Mouse (Mus musculus): ENCODE data around the gene Ubqln4. TPM values are rescaled to one million over a fixed set of nuclear protein-coding genes. Genes with fewer than 3 reads are reported as not detected.

The Ubqln4 gene
- polyA plus RNA-seq, 1 experiment: 55.3 TPM

- TF ChIP-seq CTCF (IDR thresholded peaks at IDR 0.05; ENCODE audit: control insufficient read depth, insufficient read depth, insufficient replicate concordance, low read depth, low read length) (no peak), POLR2A (IDR thresholded peaks at IDR 0.05; ENCODE audit: control insufficient read depth, low read depth, low read length) (no peak)
- H3K27ac ChIP-seq (ENCODE audit: control insufficient read depth, insufficient read depth, low read depth, low read length): peak within 1 kb of the TSS; percentile 70
- no peaks in the 10 kb centered on the region; the same call in 1 of the 2 replicates for H3K27me3 ChIP-seq (ENCODE audit: control insufficient read depth, insufficient read depth, low read length)
- H3K4me1 ChIP-seq (ENCODE audit: control insufficient read depth, insufficient read depth, low read length): peaks cover 23% of the 10 kb centered on the region
- no peaks in the 10 kb centered on the region for H3K36me3 ChIP-seq (ENCODE audit: control insufficient read depth, insufficient read depth, low read length)
- peak within 1 kb of the TSS; percentile 94 for H3K4me3 ChIP-seq (ENCODE audit: control insufficient read depth, low read depth, low read length)
Measured at GRCm38 (mm10) chr3:88532299-88532674, 21.3 kb upstream of the Ubqln4 start, which contains the start of gene Mex3a. Gene Mex3a, plus strand, starts transcription at chr3:88532395.

GRCm38 (mm10) chr3:88532689-88533511 is 20.7 kb upstream of the Ubqln4 start:
- Histone ChIP-seq H3K4me1 (ENCODE audit: control insufficient read depth, insufficient read depth, low read length) (peaks cover 20% of the 10 kb centered on the region), H3K27me3 (ENCODE audit: control insufficient read depth, insufficient read depth, low read length) (no peaks in the 10 kb centered on the region; the same call in 1 of the 2 replicates), H3K4me3 (ENCODE audit: control insufficient read depth, low read depth, low read length) (peak overlapping the region; percentile 82), H3K36me3 (ENCODE audit: control insufficient read depth, insufficient read depth, low read length) (no peaks in the 10 kb centered on the region), H3K27ac (ENCODE audit: control insufficient read depth, insufficient read depth, low read depth, low read length) (no peak overlapping the region)
- TF ChIP-seq POLR2A (IDR thresholded peaks at IDR 0.05; ENCODE audit: control insufficient read depth, low read depth, low read length) (no peak), CTCF (IDR thresholded peaks at IDR 0.05; ENCODE audit: control insufficient read depth, insufficient read depth, insufficient replicate concordance, low read depth, low read length) (no peak)

GRCm38 (mm10) chr3:88533706-88534105 is 19.9 kb upstream of the Ubqln4 start:
- Histone ChIP-seq H3K4me1 (ENCODE audit: control insufficient read depth, insufficient read depth, low read length) (peaks cover 20% of the 10 kb centered on the region), H3K36me3 (ENCODE audit: control insufficient read depth, insufficient read depth, low read length) (no peaks in the 10 kb centered on the region), H3K27ac (ENCODE audit: control insufficient read depth, insufficient read depth, low read depth, low read length) (no peak overlapping the region), H3K27me3 (ENCODE audit: control insufficient read depth, insufficient read depth, low read length) (no peaks in the 10 kb centered on the region; the same call in 1 of the 2 replicates), H3K4me3 (ENCODE audit: control insufficient read depth, low read depth, low read length) (no peak overlapping the region)
- TF ChIP-seq POLR2A (IDR thresholded peaks at IDR 0.05; ENCODE audit: control insufficient read depth, low read depth, low read length) (no peak), CTCF (IDR thresholded peaks at IDR 0.05; ENCODE audit: control insufficient read depth, insufficient read depth, insufficient replicate concordance, low read depth, low read length) (no peak)

- no peaks in the 10 kb centered on the region; the same call in 1 of the 2 replicates for H3K27me3 ChIP-seq (ENCODE audit: control insufficient read depth, insufficient read depth, low read length)
- no peak overlapping the region for H3K27ac ChIP-seq (ENCODE audit: control insufficient read depth, insufficient read depth, low read depth, low read length)
- H3K4me1 ChIP-seq (ENCODE audit: control insufficient read depth, insufficient read depth, low read length): peaks cover 20% of the 10 kb centered on the region
- TF ChIP-seq POLR2A (IDR thresholded peaks at IDR 0.05; ENCODE audit: control insufficient read depth, low read depth, low read length) (no peak), CTCF (IDR thresholded peaks at IDR 0.05; ENCODE audit: control insufficient read depth, insufficient read depth, insufficient replicate concordance, low read depth, low read length) (no peak)
- H3K36me3 ChIP-seq (ENCODE audit: control insufficient read depth, insufficient read depth, low read length): no peaks in the 10 kb centered on the region
- H3K4me3 ChIP-seq (ENCODE audit: control insufficient read depth, low read depth, low read length): no peak overlapping the region
Measured at GRCm38 (mm10) chr3:88535005-88535404, 18.6 kb upstream of the Ubqln4 start.

- Histone ChIP-seq H3K27ac (ENCODE audit: control insufficient read depth, insufficient read depth, low read depth, low read length) (no peak overlapping the region), H3K4me3 (ENCODE audit: control insufficient read depth, low read depth, low read length) (no peak overlapping the region), H3K27me3 (ENCODE audit: control insufficient read depth, insufficient read depth, low read length) (no peaks in the 10 kb centered on the region; the same call in 1 of the 2 replicates), H3K4me1 (ENCODE audit: control insufficient read depth, insufficient read depth, low read length) (peaks cover 18% of the 10 kb centered on the region), H3K36me3 (ENCODE audit: control insufficient read depth, insufficient read depth, low read length) (no peaks in the 10 kb centered on the region)
- no peak for TF ChIP-seq CTCF (IDR thresholded peaks at IDR 0.05; ENCODE audit: control insufficient read depth, insufficient read depth, insufficient replicate concordance, low read depth, low read length)
- TF ChIP-seq POLR2A (IDR thresholded peaks at IDR 0.05; ENCODE audit: control insufficient read depth, low read depth, low read length): no peak
Measured at GRCm38 (mm10) chr3:88535527-88535926, 18.0 kb upstream of the Ubqln4 start.

GRCm38 (mm10) chr3:88536103-88536930 is 17.2 kb upstream of the Ubqln4 start:
- peak overlapping the region; percentile 39 for H3K4me3 ChIP-seq (ENCODE audit: control insufficient read depth, low read depth, low read length)
- peak overlapping the region; percentile 7; the same call in 1 of the 2 replicates for H3K27ac ChIP-seq (ENCODE audit: control insufficient read depth, insufficient read depth, low read depth, low read length)
- H3K27me3 ChIP-seq (ENCODE audit: control insufficient read depth, insufficient read depth, low read length): no peaks in the 10 kb centered on the region; the same call in 1 of the 2 replicates
- no peak for TF ChIP-seq CTCF (IDR thresholded peaks at IDR 0.05; ENCODE audit: control insufficient read depth, insufficient read depth, insufficient replicate concordance, low read depth, low read length)
- TF ChIP-seq POLR2A (IDR thresholded peaks at IDR 0.05; ENCODE audit: control insufficient read depth, low read depth, low read length): no peak
- H3K4me1 ChIP-seq (ENCODE audit: control insufficient read depth, insufficient read depth, low read length): peaks cover 13% of the 10 kb centered on the region
- no peaks in the 10 kb centered on the region for H3K36me3 ChIP-seq (ENCODE audit: control insufficient read depth, insufficient read depth, low read length)

- Histone ChIP-seq H3K4me1 (ENCODE audit: control insufficient read depth, insufficient read depth, low read length) (peaks cover 12% of the 10 kb centered on the region), H3K27ac (ENCODE audit: control insufficient read depth, insufficient read depth, low read depth, low read length) (no peak overlapping the region), H3K4me3 (ENCODE audit: control insufficient read depth, low read depth, low read length) (no peak overlapping the region), H3K27me3 (ENCODE audit: control insufficient read depth, insufficient read depth, low read length) (no peaks in the 10 kb centered on the region), H3K36me3 (ENCODE audit: control insufficient read depth, insufficient read depth, low read length) (no peaks in the 10 kb centered on the region)
- no peak for TF ChIP-seq CTCF (IDR thresholded peaks at IDR 0.05; ENCODE audit: control insufficient read depth, insufficient read depth, insufficient replicate concordance, low read depth, low read length)
- no peak for TF ChIP-seq POLR2A (IDR thresholded peaks at IDR 0.05; ENCODE audit: control insufficient read depth, low read depth, low read length)
Measured at GRCm38 (mm10) chr3:88537146-88537545, 16.4 kb upstream of the Ubqln4 start.

Measured in testis, adult 2 months (tissue).